Mouse (Mus musculus) lung, adult 2 months (tissue): ENCODE data around the gene Klhl5.

Experiments used
- CTCF ChIP-seq: fragments of 200-500 bp; IDR thresholded peaks from 2 replicates; pipeline ENCODE4 v1.5.1; 2011; ENCODE audit warnings: mild to moderate bottlenecking, low read length, control low read depth; ENCODE audit not compliant: insufficient read depth
- POLR2A ChIP-seq: fragments of 200-500 bp; IDR thresholded peaks from 2 replicates; pipeline ENCODE4 v1.6.1; 2011; ENCODE audit warnings: low read depth, mild to moderate bottlenecking, control low read depth, low read length, borderline replicate concordance; ENCODE audit errors: extremely low read depth

GRCm38 (mm10) chr5:65175918-65176484, 68.7 kb downstream of the Klhl5 start:
- TF ChIP-seq POLR2A (no peak), CTCF (no peak)
